Mouse (Mus musculus): ENCODE measurements around the gene Spef1. TPM values are rescaled to one million over a fixed set of nuclear protein-coding genes. Genes with fewer than 3 reads are reported as not detected.

Gene Spef1
- polyA plus RNA-seq, 1 experiment from 2014 or later: 3.3 TPM

DNA sequence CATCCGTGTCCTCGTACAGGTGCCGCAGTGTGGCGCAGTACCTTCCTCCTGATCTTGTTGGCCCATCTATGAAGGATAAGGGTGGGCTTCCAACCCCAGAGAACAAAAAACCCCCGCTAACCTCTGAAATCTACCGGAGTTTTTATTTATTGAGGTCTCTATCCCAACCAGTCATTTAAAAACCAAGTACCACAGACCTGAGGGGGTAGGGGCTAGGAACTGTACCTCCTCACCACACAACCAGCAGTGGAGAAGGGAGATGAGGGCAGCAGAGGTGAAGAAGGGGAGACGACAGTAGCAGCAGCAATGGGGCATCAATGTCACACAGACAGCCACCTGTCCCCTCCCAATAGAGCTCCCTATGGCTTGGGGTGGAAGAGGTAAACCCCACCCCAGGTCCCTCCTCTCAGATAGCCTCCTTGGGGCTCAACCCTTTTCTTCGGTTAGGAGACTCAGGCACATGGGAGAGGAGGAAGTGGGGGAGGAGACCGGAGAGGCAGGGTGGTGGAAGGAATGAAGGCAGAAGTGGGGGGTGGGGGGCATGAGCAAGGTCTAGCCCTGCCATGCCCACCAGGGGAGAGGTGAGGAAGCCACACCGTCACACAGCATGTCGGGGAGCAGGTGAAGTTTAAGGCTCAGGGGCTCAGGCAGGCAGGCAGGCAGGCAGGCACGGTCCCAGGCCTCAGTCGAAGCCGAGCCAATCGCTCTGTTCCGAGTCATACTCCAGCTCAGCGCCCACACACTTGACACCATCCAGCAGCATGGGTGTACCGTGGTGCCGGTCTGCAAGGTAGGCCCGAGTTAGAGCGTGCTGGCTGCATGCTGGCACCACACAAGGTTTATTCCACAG lies 40.7 kb downstream of the Spef1 start:
- no peak overlapping the region for H3K4me3 ChIP-seq (ENCODE audit: low read length)
- no peak overlapping the region for H3K4me2 ChIP-seq (replicated peaks; ENCODE audit: low read depth, low read length)
- no peaks in the 10 kb centered on the region for H3K27me3 ChIP-seq (ENCODE audit: insufficient read depth, low read length)
- no peak overlapping the region for H3K27ac ChIP-seq (ENCODE audit: low read length)
- no peak overlapping the region for H3K9ac ChIP-seq (replicated peaks; ENCODE audit: low read length)
- peaks cover 69% of the 10 kb centered on the region for H3K36me3 ChIP-seq (ENCODE audit: insufficient read depth, low read length)
- no peaks in the 10 kb centered on the region for H3K9me3 ChIP-seq (ENCODE audit: low read length)
- H3K4me1 ChIP-seq (ENCODE audit: insufficient read depth, low read length): peaks cover 12% of the 10 kb centered on the region
- 82% methylated on average over 21 of the region's 21 CpGs for WGBS
- ATAC-seq (ENCODE audit: low FRiP score, low TSS enrichment): no peak

- H3K9me3 ChIP-seq (ENCODE audit: low read length): no peaks in the 10 kb centered on the region
- H3K4me3 ChIP-seq (ENCODE audit: low read length): no peak overlapping the region
- peaks cover 13% of the 10 kb centered on the region for H3K4me1 ChIP-seq (ENCODE audit: insufficient read depth, low read length)
- no peak for ATAC-seq (ENCODE audit: low FRiP score, low TSS enrichment)
- H3K9ac ChIP-seq (replicated peaks; ENCODE audit: low read length): no peak overlapping the region
- no peak overlapping the region for H3K4me2 ChIP-seq (replicated peaks; ENCODE audit: low read depth, low read length)
- peaks cover 60% of the 10 kb centered on the region for H3K36me3 ChIP-seq (ENCODE audit: insufficient read depth, low read length)
- H3K27ac ChIP-seq (ENCODE audit: low read length): no peak overlapping the region
- no peaks in the 10 kb centered on the region for H3K27me3 ChIP-seq (ENCODE audit: insufficient read depth, low read length)
- WGBS: 76% methylated on average over 2 of the region's 2 CpGs
Measured at GRCm38 (mm10) chr2:131145536-131145935, 41.5 kb downstream of the Spef1 start.

DNA sequence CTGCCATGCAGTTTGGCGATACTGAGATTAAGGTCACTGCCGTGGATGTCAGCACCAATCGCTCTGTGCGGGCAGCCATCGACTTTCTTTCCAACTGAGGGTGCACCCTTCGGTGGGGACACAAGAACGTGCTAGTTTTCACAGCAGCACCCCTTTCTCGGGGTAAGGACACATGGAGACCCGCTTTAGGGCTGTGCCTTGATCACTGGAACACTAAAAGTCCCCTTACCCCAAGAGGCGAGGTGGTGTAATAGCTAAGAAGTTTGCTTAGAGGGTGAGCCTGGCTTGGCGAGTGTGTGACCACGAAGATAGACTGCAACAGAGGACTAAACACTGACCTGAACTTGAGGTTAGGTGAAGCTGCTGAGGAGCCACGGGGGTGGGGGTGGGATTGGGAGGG lies 42.0 kb downstream of the Spef1 start:
- H3K9ac ChIP-seq (replicated peaks; ENCODE audit: low read length): no peak overlapping the region
- peaks cover 16% of the 10 kb centered on the region for H3K4me1 ChIP-seq (ENCODE audit: insufficient read depth, low read length)
- H3K27ac ChIP-seq (ENCODE audit: low read length): no peak overlapping the region
- H3K9me3 ChIP-seq (ENCODE audit: low read length): no peaks in the 10 kb centered on the region
- no peaks in the 10 kb centered on the region for H3K27me3 ChIP-seq (ENCODE audit: insufficient read depth, low read length)
- no peak overlapping the region for H3K4me2 ChIP-seq (replicated peaks; ENCODE audit: low read depth, low read length)
- WGBS: 58% methylated on average over 13 of the region's 13 CpGs
- ATAC-seq (ENCODE audit: low FRiP score, low TSS enrichment): no peak
- H3K36me3 ChIP-seq (ENCODE audit: insufficient read depth, low read length): peaks cover 61% of the 10 kb centered on the region
- H3K4me3 ChIP-seq (ENCODE audit: low read length): no peak overlapping the region

DNA sequence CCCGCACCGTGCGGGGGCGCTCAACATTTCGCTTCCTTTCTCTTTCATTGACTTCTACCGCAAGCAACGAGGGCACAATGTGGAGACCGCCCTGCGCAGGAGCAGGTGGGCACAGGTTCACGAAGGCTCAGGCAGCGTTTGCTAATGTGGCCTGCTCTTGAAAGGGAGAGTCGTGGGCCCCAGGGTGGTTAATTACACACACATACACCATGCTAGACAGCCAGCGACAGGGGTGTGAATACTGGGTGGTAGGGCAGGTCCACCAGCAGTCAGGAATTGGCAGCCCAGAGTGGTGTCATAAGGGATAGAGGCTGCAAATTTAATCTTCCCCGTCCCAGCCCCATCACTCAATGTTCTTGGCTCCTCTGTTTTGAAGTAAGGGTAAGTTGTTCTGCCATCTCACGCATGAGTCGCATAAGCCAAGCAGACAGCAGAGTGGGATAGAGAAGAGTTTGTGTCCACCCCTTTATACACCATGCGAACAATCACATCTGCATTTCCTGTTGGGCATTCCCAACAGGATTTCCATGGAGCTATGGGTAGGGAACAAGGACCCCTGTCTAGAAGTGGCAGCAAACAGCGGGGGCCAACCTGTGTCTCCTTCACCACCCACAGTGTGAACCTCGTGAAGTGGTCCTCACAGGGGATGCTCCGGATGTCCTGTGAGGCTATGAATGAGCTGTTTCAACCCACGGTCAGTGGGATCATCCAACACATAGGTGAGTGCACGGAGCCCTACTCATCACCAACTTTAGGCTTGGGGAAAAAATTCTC lies 43.9 kb downstream of the Spef1 start:
- H3K4me1 ChIP-seq (ENCODE audit: insufficient read depth, low read length): peaks cover 16% of the 10 kb centered on the region
- H3K4me3 ChIP-seq (ENCODE audit: low read length): no peak overlapping the region
- 71% methylated on average over 22 of the region's 22 CpGs for WGBS
- peaks cover 54% of the 10 kb centered on the region for H3K36me3 ChIP-seq (ENCODE audit: insufficient read depth, low read length)
- no peak for ATAC-seq (ENCODE audit: low FRiP score, low TSS enrichment)
- H3K9ac ChIP-seq (replicated peaks; ENCODE audit: low read length): no peak overlapping the region
- H3K27me3 ChIP-seq (ENCODE audit: insufficient read depth, low read length): no peaks in the 10 kb centered on the region
- H3K27ac ChIP-seq (ENCODE audit: low read length): no peak overlapping the region
- H3K4me2 ChIP-seq (replicated peaks; ENCODE audit: low read depth, low read length): 0 out of 2 replicates have a peak overlapping the region, but pooled peaks have one; percentile 3
- H3K9me3 ChIP-seq (ENCODE audit: low read length): no peaks in the 10 kb centered on the region

DNA sequence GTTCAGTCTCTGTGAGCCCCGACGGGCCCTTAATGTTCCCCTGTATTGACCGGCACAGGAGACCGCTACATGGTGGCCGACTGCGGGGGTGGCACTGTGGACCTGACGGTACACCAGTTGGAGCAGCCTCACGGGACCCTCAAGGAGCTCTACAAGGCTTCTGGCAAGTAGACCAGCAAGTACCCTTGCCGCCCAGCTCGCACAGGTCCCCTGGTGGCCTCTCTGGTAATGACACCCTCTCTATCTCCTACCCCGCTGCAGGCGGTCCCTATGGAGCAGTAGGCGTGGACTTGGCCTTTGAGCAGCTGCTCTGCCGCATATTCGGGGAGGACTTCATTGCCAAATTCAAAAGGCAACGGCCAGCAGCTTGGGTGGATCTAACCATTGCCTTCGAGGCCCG lies 44.5 kb downstream of the Spef1 start:
- Histone ChIP-seq H3K4me2 (replicated peaks; ENCODE audit: low read depth, low read length) (0 out of 2 replicates have a peak overlapping the region, but pooled peaks have one; percentile 3), H3K4me3 (ENCODE audit: low read length) (no peak overlapping the region), H3K9ac (replicated peaks; ENCODE audit: low read length) (no peak overlapping the region), H3K9me3 (ENCODE audit: low read length) (no peaks in the 10 kb centered on the region), H3K36me3 (ENCODE audit: insufficient read depth, low read length) (peaks cover 54% of the 10 kb centered on the region), H3K4me1 (ENCODE audit: insufficient read depth, low read length) (peaks cover 16% of the 10 kb centered on the region), H3K27me3 (ENCODE audit: insufficient read depth, low read length) (no peaks in the 10 kb centered on the region), H3K27ac (ENCODE audit: low read length) (peak overlapping the region; percentile 29; the same call in 1 of the 2 replicates)
- peak; percentile 73 for ATAC-seq (ENCODE audit: low FRiP score, low TSS enrichment)
- 31% methylated on average over 18 of the region's 18 CpGs for WGBS

GRCm38 (mm10) chr2:131141336-131141986 lies 45.6 kb downstream of the Spef1 start:
- H3K9me3 ChIP-seq (ENCODE audit: low read length): no peaks in the 10 kb centered on the region
- no peak for ATAC-seq (ENCODE audit: low FRiP score, low TSS enrichment)
- H3K27ac ChIP-seq (ENCODE audit: low read length): no peak overlapping the region
- WGBS: 76% methylated on average over 8 of the region's 8 CpGs
- no peak overlapping the region for H3K4me2 ChIP-seq (replicated peaks; ENCODE audit: low read depth, low read length)
- H3K9ac ChIP-seq (replicated peaks; ENCODE audit: low read length): no peak overlapping the region
- peaks cover 16% of the 10 kb centered on the region for H3K4me1 ChIP-seq (ENCODE audit: insufficient read depth, low read length)
- no peaks in the 10 kb centered on the region for H3K27me3 ChIP-seq (ENCODE audit: insufficient read depth, low read length)
- no peak overlapping the region for H3K4me3 ChIP-seq (ENCODE audit: low read length)
- H3K36me3 ChIP-seq (ENCODE audit: insufficient read depth, low read length): peaks cover 46% of the 10 kb centered on the region

DNA sequence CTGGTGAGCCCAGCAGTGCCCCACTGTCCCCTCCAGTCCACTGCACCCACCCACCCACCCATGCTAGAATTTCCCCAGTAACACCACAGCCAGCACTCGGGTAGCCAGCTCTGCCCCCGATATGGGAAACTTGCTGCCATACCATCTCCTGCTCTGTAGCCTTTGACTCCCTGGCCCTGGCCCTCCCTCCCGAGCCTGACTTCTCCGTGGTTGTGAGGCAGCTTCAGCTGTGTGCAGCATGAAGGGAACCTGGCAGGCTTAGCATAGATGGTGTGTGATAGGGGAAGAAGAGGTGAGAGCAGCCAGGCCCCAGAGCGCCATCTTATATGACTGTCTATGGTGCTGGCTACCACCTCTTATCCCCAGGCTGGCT lies 46.6 kb downstream of the Spef1 start:
- no peak overlapping the region for H3K4me3 ChIP-seq (ENCODE audit: low read length)
- no peak overlapping the region for H3K9ac ChIP-seq (replicated peaks; ENCODE audit: low read length)
- no peak for ATAC-seq (ENCODE audit: low FRiP score, low TSS enrichment)
- WGBS: 62% methylated on average over 5 of the region's 5 CpGs
- no peak overlapping the region for H3K4me2 ChIP-seq (replicated peaks; ENCODE audit: low read depth, low read length)
- no peaks in the 10 kb centered on the region for H3K27me3 ChIP-seq (ENCODE audit: insufficient read depth, low read length)
- peaks cover 16% of the 10 kb centered on the region for H3K4me1 ChIP-seq (ENCODE audit: insufficient read depth, low read length)
- H3K27ac ChIP-seq (ENCODE audit: low read length): peak overlapping the region; percentile 53
- no peaks in the 10 kb centered on the region for H3K9me3 ChIP-seq (ENCODE audit: low read length)
- peaks cover 39% of the 10 kb centered on the region for H3K36me3 ChIP-seq (ENCODE audit: insufficient read depth, low read length)

- Histone ChIP-seq H3K9me3 (ENCODE audit: low read length) (no peaks in the 10 kb centered on the region), H3K27ac (ENCODE audit: low read length) (peak overlapping the region; percentile 72), H3K4me2 (replicated peaks; ENCODE audit: low read depth, low read length) (no peak overlapping the region), H3K9ac (replicated peaks; ENCODE audit: low read length) (no peak overlapping the region), H3K36me3 (ENCODE audit: insufficient read depth, low read length) (peaks cover 34% of the 10 kb centered on the region), H3K4me3 (ENCODE audit: low read length) (no peak overlapping the region), H3K27me3 (ENCODE audit: insufficient read depth, low read length) (no peaks in the 10 kb centered on the region), H3K4me1 (ENCODE audit: insufficient read depth, low read length) (peaks cover 18% of the 10 kb centered on the region)
- WGBS: 43% methylated on average over 5 of the region's 5 CpGs
- no peak for ATAC-seq (ENCODE audit: low FRiP score, low TSS enrichment)
Measured at GRCm38 (mm10) chr2:131139886-131140532, 47.1 kb downstream of the Spef1 start.

- 90% methylated on average over 5 of the region's 5 CpGs for WGBS
- no peak overlapping the region for H3K9ac ChIP-seq (replicated peaks; ENCODE audit: low read length)
- H3K27me3 ChIP-seq (ENCODE audit: insufficient read depth, low read length): no peaks in the 10 kb centered on the region
- no peak for ATAC-seq (ENCODE audit: low FRiP score, low TSS enrichment)
- H3K27ac ChIP-seq (ENCODE audit: low read length): no peak overlapping the region
- H3K4me2 ChIP-seq (replicated peaks; ENCODE audit: low read depth, low read length): no peak overlapping the region
- H3K4me3 ChIP-seq (ENCODE audit: low read length): no peak overlapping the region
- H3K4me1 ChIP-seq (ENCODE audit: insufficient read depth, low read length): peaks cover 18% of the 10 kb centered on the region
- H3K9me3 ChIP-seq (ENCODE audit: low read length): no peaks in the 10 kb centered on the region
- peaks cover 26% of the 10 kb centered on the region for H3K36me3 ChIP-seq (ENCODE audit: insufficient read depth, low read length)
Measured at GRCm38 (mm10) chr2:131139287-131139686, 47.8 kb downstream of the Spef1 start.
